Mouse (Mus musculus): ENCODE measurements at regions not wholly inside any gene's neighbourhood (a gene's known extent, or its start where the extent isn't known, plus 50 kb on each side); places are given as distances from the start of the nearest gene placed in this dataset.

DNA sequence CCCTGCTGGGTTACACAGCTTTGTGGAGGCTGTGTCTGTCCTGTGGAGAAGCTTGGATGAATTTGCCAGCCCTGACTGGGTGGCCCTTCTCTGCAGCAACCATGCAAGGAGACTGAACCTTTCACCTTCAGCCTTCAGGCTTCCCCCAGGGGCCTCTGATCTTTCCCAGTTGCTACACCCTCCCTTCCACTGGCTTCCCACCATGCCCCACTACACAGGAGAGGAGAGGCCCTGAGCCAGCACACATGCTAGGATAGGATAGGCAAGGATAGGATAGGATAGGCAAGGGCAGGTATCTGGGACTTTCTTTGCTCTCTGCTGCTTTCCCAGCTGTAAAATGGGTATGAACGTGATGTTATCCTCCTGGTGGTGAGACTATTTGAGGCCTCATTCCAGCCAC lies 114.7 kb upstream of the Smim23 start:
- H3K4me2 ChIP-seq: no peak overlapping the region
- no peaks in the 10 kb centered on the region for H3K9me3 ChIP-seq
- H3K9ac ChIP-seq: no peak overlapping the region
- H3K4me1 ChIP-seq: peaks cover 12% of the 10 kb centered on the region
- 77% methylated on average over 1 of the region's 1 CpGs for WGBS
- ATAC-seq (ENCODE audit: insufficient number of reproducible peaks, insufficient read depth, low FRiP score, low TSS enrichment, low read depth): no peak
- H3K27me3 ChIP-seq: peaks cover 18% of the 10 kb centered on the region; the same call in 1 of the 2 replicates
- H3K36me3 ChIP-seq: no peaks in the 10 kb centered on the region
- H3K27ac ChIP-seq: no peak overlapping the region
- H3K4me3 ChIP-seq: no peak overlapping the region

DNA sequence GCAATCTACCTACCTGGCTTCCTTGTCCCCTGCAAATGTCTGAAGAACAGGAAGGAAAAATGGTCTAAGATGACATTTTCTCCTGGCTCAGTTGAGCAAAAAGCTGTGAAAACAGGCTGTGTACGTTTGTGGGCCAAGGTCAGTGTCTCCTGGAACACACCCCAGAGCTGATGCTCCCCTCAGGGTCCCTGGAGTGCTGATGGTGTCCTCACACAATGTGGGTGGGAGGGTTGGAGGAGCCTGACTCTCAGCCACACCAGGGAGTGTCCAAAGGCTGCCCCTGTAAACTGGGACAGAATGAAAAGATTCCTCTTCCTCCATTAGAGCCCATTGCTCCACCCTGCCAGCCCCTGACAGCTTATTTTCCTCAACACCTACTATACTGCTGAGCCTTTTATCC lies 112.8 kb upstream of the Smim23 start:
- H3K36me3 ChIP-seq: no peaks in the 10 kb centered on the region
- H3K9ac ChIP-seq: no peak overlapping the region
- 38% methylated on average over 1 of the region's 1 CpGs for WGBS
- no peak overlapping the region for H3K4me3 ChIP-seq
- H3K4me1 ChIP-seq: peaks cover 10% of the 10 kb centered on the region
- peaks cover 18% of the 10 kb centered on the region; the same call in 1 of the 2 replicates for H3K27me3 ChIP-seq
- H3K9me3 ChIP-seq: 0 out of 2 replicates have a peak, but pooled peaks cover 4% of the 10 kb centered on the region
- ATAC-seq (ENCODE audit: insufficient number of reproducible peaks, insufficient read depth, low FRiP score, low TSS enrichment, low read depth): no peak
- no peak overlapping the region for H3K27ac ChIP-seq
- H3K4me2 ChIP-seq: no peak overlapping the region

DNA sequence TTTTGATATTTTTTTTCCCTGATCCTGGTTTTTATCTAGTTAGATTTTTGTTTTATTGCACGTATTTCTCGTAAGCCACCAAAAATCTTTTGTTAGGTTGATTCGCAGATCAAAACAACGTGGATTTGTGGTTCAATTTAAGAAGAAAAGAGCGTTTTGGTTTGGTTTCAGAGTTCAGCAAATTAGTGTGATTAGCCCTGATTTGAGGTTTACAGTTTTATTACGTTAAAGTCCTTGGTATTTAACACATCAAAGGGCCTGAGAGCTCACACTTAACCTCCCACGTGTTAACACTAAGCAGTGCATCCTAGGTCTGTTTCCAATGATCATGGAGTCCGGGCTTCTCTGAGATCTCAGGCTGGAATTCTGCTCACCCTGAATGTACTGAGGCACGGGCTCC lies 107.5 kb upstream of the Smim23 start:
- H3K27ac ChIP-seq: no peak overlapping the region

DNA sequence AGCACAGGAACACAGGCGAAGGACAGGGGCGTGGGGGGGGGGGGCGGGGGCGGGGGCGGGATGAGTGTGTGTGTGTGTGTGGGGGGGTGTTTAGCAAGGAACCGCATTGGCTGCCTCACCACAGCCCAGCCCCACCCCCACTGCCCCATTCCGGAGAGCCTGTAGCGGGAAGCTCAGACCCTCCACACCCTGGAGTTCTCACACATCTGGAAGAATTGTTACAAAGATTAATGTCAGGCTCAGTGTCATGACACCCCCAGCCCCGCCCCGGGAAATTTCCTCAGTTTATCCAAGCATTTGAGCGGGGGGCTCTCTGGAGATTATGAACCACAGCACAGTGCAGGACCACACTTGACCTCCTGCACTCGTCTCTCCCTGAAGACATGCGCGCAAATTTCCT lies 106.6 kb upstream of the Smim23 start:
- Histone ChIP-seq H3K9me3 (0 out of 2 replicates have a peak, but pooled peaks cover 4% of the 10 kb centered on the region), H3K36me3 (no peaks in the 10 kb centered on the region), H3K4me2 (peak overlapping the region; percentile 45), H3K27ac (no peak overlapping the region), H3K9ac (no peak overlapping the region), H3K4me3 (no peak overlapping the region), H3K27me3 (peaks cover 12% of the 10 kb centered on the region), H3K4me1 (peaks cover 33% of the 10 kb centered on the region)
- 6% methylated on average over 14 of the region's 14 CpGs for WGBS
- ATAC-seq (ENCODE audit: insufficient number of reproducible peaks, insufficient read depth, low FRiP score, low TSS enrichment, low read depth): 0 out of 2 replicates have a peak, but pooled peaks have one; percentile 57

More for the DNA sequence above, 107.5 kb upstream of the Smim23 start:
- Histone ChIP-seq H3K9ac (no peak overlapping the region), H3K36me3 (no peaks in the 10 kb centered on the region), H3K4me1 (peaks cover 27% of the 10 kb centered on the region), H3K27me3 (peaks cover 16% of the 10 kb centered on the region), H3K4me3 (no peak overlapping the region), H3K4me2 (no peak overlapping the region), H3K9me3 (0 out of 2 replicates have a peak, but pooled peaks cover 4% of the 10 kb centered on the region)
- no peak for ATAC-seq (ENCODE audit: insufficient number of reproducible peaks, insufficient read depth, low FRiP score, low TSS enrichment, low read depth)
- WGBS: 19% methylated on average over 9 of the region's 9 CpGs

DNA sequence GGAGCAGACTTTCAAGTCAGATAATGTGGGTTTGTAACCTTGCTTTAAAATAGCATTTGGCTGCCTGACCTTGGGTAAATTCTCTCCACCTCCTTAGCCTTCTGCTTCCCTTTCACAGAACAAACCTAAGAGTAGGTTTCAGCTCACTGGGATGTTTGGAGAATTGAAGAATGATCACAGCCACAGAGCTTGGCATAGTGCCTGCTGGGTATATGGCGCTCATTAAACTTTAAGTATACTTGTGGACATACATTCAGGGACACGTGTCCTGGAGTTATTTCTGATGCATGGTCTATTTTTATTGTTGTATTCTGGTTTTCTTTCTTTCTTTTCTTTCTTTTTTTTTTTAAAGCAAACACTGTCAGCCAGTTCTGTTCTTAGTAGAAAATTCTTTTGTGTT lies 104.4 kb upstream of the Smim23 start:
- Histone ChIP-seq H3K4me3 (no peak overlapping the region), H3K9ac (no peak overlapping the region), H3K9me3 (0 out of 2 replicates have a peak, but pooled peaks cover 4% of the 10 kb centered on the region), H3K36me3 (no peaks in the 10 kb centered on the region), H3K4me1 (peaks cover 54% of the 10 kb centered on the region), H3K27ac (no peak overlapping the region), H3K4me2 (no peak overlapping the region), H3K27me3 (peaks cover 4% of the 10 kb centered on the region)
- ATAC-seq (ENCODE audit: insufficient number of reproducible peaks, insufficient read depth, low FRiP score, low TSS enrichment, low read depth): no peak
- WGBS: 48% methylated on average over 2 of the region's 2 CpGs

DNA sequence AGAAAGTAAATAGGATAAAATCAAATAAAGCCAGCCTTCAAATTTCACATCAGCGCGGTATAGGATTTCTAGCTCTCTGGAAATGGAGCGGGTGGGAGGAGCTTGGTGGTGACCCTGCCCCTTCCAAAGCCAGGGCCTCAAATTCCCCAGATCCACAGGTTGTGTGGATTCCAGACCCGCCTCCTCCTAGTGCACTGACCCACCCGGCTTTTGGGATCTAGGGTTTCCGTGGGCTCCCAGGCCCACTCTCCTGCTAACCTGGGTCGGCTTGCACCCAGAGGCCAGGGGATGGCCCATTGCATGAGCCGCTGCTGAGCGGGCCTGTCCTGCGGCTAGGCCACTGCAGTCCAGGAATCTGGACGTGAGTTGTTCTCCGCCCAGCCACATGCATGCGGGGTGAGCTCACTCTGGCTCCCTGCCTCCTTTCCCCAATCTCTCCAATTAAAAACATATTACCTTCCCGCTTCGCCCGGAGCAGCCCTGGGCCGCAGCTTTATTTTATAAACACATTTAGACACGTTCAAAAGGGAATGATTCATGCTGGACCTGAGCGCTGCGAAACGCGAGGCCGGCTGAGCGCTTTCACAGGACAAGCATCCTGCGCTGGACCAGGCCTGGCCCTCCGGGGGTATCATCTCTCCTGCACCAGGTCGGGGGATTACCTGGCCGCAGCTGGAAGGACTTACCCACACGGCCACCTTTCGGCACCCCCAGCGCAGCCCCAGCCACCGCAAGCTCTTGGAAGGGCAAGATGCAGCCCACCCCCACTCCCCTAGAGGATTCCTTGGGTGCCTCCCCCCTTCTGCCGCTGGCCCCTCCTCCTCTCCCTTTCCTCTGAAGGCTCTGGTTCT lies 101.2 kb upstream of the Smim23 start:
- peak; percentile 83 for ATAC-seq (ENCODE audit: insufficient number of reproducible peaks, insufficient read depth, low FRiP score, low TSS enrichment, low read depth)
- Histone ChIP-seq H3K4me2 (peak overlapping the region; percentile 63), H3K9ac (peak overlapping the region; percentile 49; the same call in 1 of the 2 replicates)

DNA sequence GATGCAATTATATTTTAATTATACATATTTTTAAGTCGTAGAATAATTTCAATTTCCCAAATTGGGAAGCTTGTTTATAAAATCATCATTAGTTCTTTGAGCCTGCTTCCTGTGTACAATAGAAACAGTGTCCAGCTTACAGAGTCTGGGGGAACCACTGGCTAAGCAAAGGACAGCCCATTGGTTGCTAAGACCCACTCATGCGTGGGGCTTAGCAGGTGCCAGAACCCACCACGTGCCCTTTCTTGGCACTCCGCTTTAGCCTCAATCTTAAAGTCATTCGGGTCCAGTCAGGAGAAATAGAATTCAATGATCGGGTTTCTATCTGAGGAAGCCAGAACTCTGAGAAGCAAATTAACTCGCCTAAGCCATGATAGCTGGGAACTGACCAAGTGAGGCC lies 100.5 kb upstream of the Smim23 start:
- ATAC-seq (ENCODE audit: insufficient number of reproducible peaks, insufficient read depth, low FRiP score, low TSS enrichment, low read depth): no peak
- 54% methylated on average over 7 of the region's 7 CpGs for WGBS
- H3K9me3 ChIP-seq: no peaks in the 10 kb centered on the region
- H3K4me2 ChIP-seq: peak overlapping the region; percentile 63
- H3K27ac ChIP-seq: peak overlapping the region; percentile 87
- peaks cover 8% of the 10 kb centered on the region for H3K27me3 ChIP-seq
- H3K36me3 ChIP-seq: no peaks in the 10 kb centered on the region
- no peak overlapping the region for H3K4me3 ChIP-seq
- H3K4me1 ChIP-seq: peaks cover 63% of the 10 kb centered on the region
- H3K9ac ChIP-seq: no peak overlapping the region

More for the DNA sequence above, 101.2 kb upstream of the Smim23 start:
- Histone ChIP-seq H3K27ac (peak overlapping the region; percentile 87), H3K4me3 (peak overlapping the region; percentile 32), H3K27me3 (peaks cover 10% of the 10 kb centered on the region), H3K4me1 (peaks cover 70% of the 10 kb centered on the region), H3K9me3 (no peaks in the 10 kb centered on the region), H3K36me3 (no peaks in the 10 kb centered on the region)
- WGBS: under 1% methylated on average over 33 of the region's 33 CpGs

DNA sequence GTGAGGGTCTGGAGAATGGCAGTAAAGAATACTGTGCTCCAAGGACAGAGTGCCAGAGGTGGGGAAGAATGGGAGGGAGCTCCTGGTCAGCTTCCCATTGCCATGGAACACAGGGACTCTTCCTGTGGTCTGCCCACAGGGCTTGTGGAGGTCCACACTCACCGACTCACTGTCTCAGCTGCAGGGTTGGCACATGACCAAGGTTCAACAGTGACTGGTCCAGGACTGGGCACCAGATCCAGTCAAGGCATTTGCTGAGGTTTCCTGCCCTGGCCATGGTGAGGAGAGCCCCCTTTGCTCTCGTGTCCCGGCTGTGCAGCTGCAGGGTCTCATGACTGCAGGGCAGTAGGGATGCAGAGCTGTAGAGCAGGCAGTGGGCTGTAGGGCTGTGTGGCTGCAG lies 88.7 kb upstream of the Smim23 start:
- H3K27ac ChIP-seq: no peak overlapping the region
- H3K4me2 ChIP-seq: no peak overlapping the region
- no peak for ATAC-seq (ENCODE audit: insufficient number of reproducible peaks, insufficient read depth, low FRiP score, low TSS enrichment, low read depth)
- no peaks in the 10 kb centered on the region for H3K36me3 ChIP-seq
- H3K4me1 ChIP-seq: peaks cover 9% of the 10 kb centered on the region
- WGBS: 64% methylated on average over 3 of the region's 3 CpGs
- peaks cover 26% of the 10 kb centered on the region for H3K27me3 ChIP-seq
- no peak overlapping the region for H3K4me3 ChIP-seq
- H3K9ac ChIP-seq: no peak overlapping the region
- H3K9me3 ChIP-seq: no peaks in the 10 kb centered on the region

DNA sequence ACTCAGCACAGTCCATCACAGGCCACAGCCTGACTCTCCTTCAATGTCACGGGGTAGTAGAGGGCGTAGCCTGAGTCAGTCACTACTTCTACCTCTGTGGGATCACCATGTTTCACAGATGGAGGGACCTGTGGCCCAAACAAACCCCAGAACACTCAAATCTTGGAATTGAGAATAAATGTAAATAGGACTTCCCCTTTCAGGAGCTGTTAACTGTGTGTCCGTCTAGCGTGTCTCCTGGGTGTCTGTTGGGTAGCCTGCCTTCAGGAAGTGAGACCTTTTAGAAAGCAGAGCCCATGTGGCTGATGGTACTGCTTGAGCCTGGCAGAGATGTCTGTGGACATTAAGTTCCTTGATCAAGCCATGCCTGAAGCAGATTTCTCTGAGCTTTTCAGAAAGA lies 87.4 kb upstream of the Smim23 start:
- Histone ChIP-seq H3K9ac (no peak overlapping the region), H3K27ac (no peak overlapping the region), H3K4me2 (no peak overlapping the region), H3K36me3 (no peaks in the 10 kb centered on the region), H3K4me3 (no peak overlapping the region), H3K9me3 (no peaks in the 10 kb centered on the region), H3K27me3 (peaks cover 26% of the 10 kb centered on the region), H3K4me1 (peaks cover 18% of the 10 kb centered on the region)
- ATAC-seq (ENCODE audit: insufficient number of reproducible peaks, insufficient read depth, low FRiP score, low TSS enrichment, low read depth): no peak
- WGBS: 83% methylated on average over 4 of the region's 4 CpGs

DNA sequence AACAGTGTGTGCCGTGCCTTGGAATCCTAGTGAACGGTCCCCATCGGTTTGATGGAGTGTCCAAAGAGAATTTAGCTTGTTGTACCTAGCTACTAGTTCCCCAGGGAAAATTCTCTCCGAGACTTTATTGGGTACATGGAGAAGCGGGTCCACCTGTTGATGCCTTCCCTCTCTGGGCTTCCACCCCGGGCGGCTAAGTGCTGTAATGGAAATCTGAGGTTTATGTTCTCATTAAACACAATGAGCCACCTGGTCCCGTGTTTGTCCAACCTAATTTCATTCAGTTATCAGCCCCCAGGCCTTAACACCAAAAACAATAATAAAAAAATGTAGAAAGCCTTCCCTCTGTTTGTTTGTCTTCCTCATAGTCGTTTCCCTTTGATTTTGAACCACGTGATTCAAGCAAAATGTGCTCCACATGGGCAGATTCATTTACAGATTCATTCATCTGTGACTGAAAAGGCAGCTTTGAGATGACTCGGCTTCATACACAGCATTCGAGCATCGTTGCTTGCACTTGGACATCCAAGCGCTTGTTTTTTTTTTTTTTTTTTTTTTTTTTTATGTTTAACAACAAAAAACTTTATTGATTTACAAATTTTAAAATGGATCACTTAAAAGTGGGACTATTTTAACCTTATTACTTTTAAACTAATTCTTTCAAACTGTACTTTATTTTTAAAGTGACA lies 84.5 kb upstream of the Smim23 start:
- no peak overlapping the region for H3K9ac ChIP-seq
- H3K27me3 ChIP-seq: peaks cover 22% of the 10 kb centered on the region
- H3K9me3 ChIP-seq: no peaks in the 10 kb centered on the region
- 56% methylated on average over 14 of the region's 14 CpGs for WGBS
- no peak overlapping the region for H3K4me2 ChIP-seq
- no peaks in the 10 kb centered on the region for H3K36me3 ChIP-seq
- H3K4me3 ChIP-seq: no peak overlapping the region
- ATAC-seq (ENCODE audit: insufficient number of reproducible peaks, insufficient read depth, low FRiP score, low TSS enrichment, low read depth): no peak
- no peak overlapping the region for H3K27ac ChIP-seq
- peaks cover 18% of the 10 kb centered on the region for H3K4me1 ChIP-seq

DNA sequence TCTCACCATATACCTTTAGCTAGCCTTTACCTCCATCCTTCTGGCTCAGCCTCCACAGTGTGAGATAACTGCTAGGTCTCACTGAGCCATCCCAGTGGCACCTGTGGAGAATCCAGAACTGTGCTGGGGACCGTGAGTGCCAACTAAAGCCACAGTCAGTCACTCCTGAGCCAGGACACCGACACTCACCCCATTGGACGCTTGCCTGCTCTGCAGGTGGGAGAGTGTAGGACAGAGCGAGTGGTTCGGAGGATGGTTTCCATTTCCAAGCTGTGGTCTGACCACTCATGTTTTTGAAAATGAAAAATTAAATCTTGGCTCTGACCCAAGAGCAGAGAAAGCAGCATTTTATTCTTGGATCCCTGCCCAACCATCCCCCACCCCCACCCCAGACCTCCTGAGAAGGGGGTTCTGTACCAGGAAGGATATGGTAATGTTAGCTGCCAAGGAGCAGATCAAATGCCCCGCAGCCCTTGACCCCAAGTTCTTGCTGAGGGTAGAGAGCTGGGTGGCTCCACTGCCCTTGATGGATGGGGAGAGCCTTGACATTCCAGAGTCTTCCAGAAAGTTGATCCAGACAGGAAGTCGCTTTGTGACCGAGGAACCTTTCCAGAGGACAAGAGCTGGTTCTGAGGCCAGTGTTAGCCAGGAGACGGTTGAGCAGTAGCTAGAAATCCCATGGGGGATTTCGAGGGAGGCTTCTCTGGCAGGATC lies 83.3 kb upstream of the Smim23 start:
- no peak overlapping the region for H3K27ac ChIP-seq
- WGBS: 34% methylated on average over 10 of the region's 10 CpGs
- H3K9me3 ChIP-seq: no peaks in the 10 kb centered on the region
- ATAC-seq (ENCODE audit: insufficient number of reproducible peaks, insufficient read depth, low FRiP score, low TSS enrichment, low read depth): peak; percentile 74; the same call in 1 of the 2 replicates
- H3K27me3 ChIP-seq: peaks cover 17% of the 10 kb centered on the region
- no peak overlapping the region for H3K4me2 ChIP-seq
- H3K4me3 ChIP-seq: no peak overlapping the region
- H3K9ac ChIP-seq: no peak overlapping the region
- H3K4me1 ChIP-seq: peaks cover 28% of the 10 kb centered on the region
- H3K36me3 ChIP-seq: no peaks in the 10 kb centered on the region
